Mouse (Mus musculus) stomach, postnatal 0 days (tissue): ENCODE measurements around the gene Lrmda. TPM values are rescaled to one million over a fixed set of nuclear protein-coding genes. Genes with fewer than 3 reads are reported as not detected.
A peak's percentile ranks its signal among the peaks of the same experiment; 100 is the strongest.

Experiments
- ATAC-seq: fragments of 200-750 bp; cut with Nextera tagmentation; 2 replicates; pipeline ENCODE4 v1.8.0; 2017; ENCODE audit not compliant: low FRiP score, low TSS enrichment
- DNase-seq: peaks from one replicate; pipeline ENCODE4 v3.0.0-alpha.2; 2016; ENCODE audit warnings: low spot score
- H3K27ac ChIP-seq: fragments of 300-500 bp; sonication (generic); replicated peaks from 2 replicates; pipeline ENCODE4 v1.5.1; 2014; ENCODE audit warnings: mild to moderate bottlenecking, control low read depth
- H3K27me3 ChIP-seq: fragments of 300-500 bp; sonication (generic); 2 replicates; pipeline ENCODE4 v1.6.1; 2014; ENCODE audit warnings: low read length; ENCODE audit not compliant: control insufficient read depth, insufficient read depth
- H3K36me3 ChIP-seq: fragments of 300-500 bp; sonication (generic); 2 replicates; pipeline ENCODE4 v1.6.1; 2014; ENCODE audit warnings: low read length, mixed read lengths; ENCODE audit not compliant: control insufficient read depth, insufficient read depth
- H3K4me1 ChIP-seq: fragments of 300-500 bp; sonication (generic); replicated peaks from 2 replicates; pipeline ENCODE4 v1.6.1; 2014; ENCODE audit warnings: antibody characterized with exemption; ENCODE audit not compliant: control insufficient read depth, insufficient read depth
- H3K4me2 ChIP-seq: fragments of 300-500 bp; sonication (generic); replicated peaks from 2 replicates; pipeline ENCODE4 v1.6.1; 2014; ENCODE audit warnings: low read depth, mild to moderate bottlenecking, control low read depth, moderate library complexity
- H3K4me3 ChIP-seq: fragments of 300-500 bp; sonication (generic); 2 replicates; pipeline ENCODE4 v1.5.1; 2014; ENCODE audit warnings: low read depth, low read length, control low read depth
- H3K9ac ChIP-seq: fragments of 300-500 bp; sonication (generic); 2 replicates; pipeline ENCODE4 v1.6.1; 2014; ENCODE audit warnings: mild to moderate bottlenecking, low read length, control low read depth, mixed read lengths
- H3K9me3 ChIP-seq: fragments of 300-500 bp; sonication (generic); 2 replicates; pipeline ENCODE4 v1.6.1; 2016; ENCODE audit warnings: low read length; ENCODE audit not compliant: control insufficient read depth
- CTCF ChIP-seq: IDR thresholded peaks from 2 replicates; pipeline ENCODE4 v1.5.1; 2016; ENCODE audit warnings: antibody characterized with exemption, low read depth, mild to moderate bottlenecking, moderate library complexity
- EP300 ChIP-seq: optimal IDR thresholded peaks from 2 replicates; pipeline ENCODE3; 2016; ENCODE audit warnings: antibody characterized with exemption
- WGBS: fragments of 180-500 bp; shearing (Covaris S2); extraction: QIAGEN DNeasy Blood & Tissue Kit; methylation state at CpG from one replicate; pipeline ENCODE4 v1.1.7; 2014; 5-methylcytosine and 5-hydroxymethylcytosine counted together
- polyA plus RNA-seq: library from polyadenylated mRNA; unstranded; fragments of >200 nt; fragmentation: Nextera tagmentation; extraction: Ambion mirVana; gene quantifications from 2 replicates; pipeline ENCODE4 v1.2.1, GENCODE M21; 2015

Lrmda gene
- polyA plus RNA-seq, 1 experiment from 2014 or later = 0.39 TPM

DNA sequence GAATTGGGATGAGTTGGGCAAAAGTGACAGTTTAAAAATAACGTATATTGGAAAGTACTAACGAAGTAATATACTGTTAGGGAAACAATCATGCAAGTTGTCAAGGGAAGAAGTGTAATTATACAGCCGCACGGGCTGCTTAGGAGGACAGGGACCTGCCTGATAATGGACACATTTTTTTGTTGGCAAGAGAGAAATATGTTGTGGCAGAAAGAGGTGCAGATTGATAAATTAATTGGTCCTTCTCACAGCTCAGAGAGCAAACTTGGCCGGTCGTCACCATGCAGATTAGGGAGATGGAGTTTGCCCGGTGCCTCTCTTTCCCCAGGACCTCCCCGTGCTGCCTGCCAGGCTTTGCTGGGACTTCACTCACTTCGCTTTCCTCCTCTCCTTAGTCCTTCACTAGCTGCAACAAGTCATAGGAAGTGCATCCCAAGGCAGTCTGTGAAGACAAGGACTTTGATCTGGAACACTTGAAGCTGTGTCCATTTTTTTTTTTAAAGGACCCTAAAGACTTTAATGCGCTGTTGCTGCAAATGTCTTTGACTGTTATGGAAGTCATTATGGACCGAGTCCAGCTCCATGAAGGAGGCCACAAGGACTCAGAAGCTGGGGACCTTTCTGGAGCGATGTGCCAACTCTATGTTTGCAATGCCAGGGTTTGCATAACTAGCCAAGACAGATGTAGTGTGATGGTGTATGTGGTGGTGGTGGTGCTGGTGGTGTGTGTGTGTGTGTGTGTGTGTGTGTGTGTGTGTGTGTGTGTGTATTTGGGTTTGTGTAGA, 179.3 kb downstream of the Lrmda start:
- no peak overlapping the region for H3K4me2 ChIP-seq
- H3K9me3 ChIP-seq = no peaks in the 10 kb centered on the region
- no peaks in the 10 kb centered on the region for H3K4me1 ChIP-seq
- no peak overlapping the region for H3K4me3 ChIP-seq
- H3K9ac ChIP-seq = no peak overlapping the region
- ATAC-seq (no peak), DNase-seq (no peak)
- TF ChIP-seq EP300 (no peak), CTCF (no peak)
- H3K27ac ChIP-seq = no peak overlapping the region
- WGBS = 57% methylated on average over 12 of the region's 12 CpGs
- no peaks in the 10 kb centered on the region for H3K27me3 ChIP-seq
- no peaks in the 10 kb centered on the region for H3K36me3 ChIP-seq

DNA sequence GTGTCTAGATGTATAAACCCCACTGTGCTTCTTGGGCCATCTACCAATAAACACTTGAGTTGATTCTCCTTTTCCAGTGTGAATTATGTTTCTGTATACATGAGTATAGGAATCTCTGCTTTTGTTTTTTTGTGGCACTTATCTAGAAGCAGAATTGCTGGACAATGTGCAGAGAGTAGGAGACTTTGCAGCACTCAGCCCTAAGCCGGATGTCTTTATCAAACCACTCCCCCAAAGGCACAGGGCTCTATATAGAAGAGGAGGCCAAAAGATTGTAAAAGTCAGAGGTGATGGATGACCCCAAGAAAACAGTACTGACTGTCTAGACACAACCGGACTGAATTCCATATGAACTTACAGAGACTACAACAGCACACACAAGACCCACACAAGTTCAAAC, 182.2 kb downstream of the Lrmda start:
- H3K9ac ChIP-seq = no peak overlapping the region
- no peaks in the 10 kb centered on the region for H3K9me3 ChIP-seq
- no peaks in the 10 kb centered on the region for H3K4me1 ChIP-seq
- WGBS = 50% methylated on average over 2 of the region's 2 CpGs
- H3K4me2 ChIP-seq = no peak overlapping the region
- no peaks in the 10 kb centered on the region for H3K36me3 ChIP-seq
- no peak overlapping the region for H3K27ac ChIP-seq
- no peaks in the 10 kb centered on the region for H3K27me3 ChIP-seq
- TF ChIP-seq EP300 (no peak), CTCF (no peak)
- H3K4me3 ChIP-seq = no peak overlapping the region
- no peak for DNase-seq
- ATAC-seq = no peak

DNA sequence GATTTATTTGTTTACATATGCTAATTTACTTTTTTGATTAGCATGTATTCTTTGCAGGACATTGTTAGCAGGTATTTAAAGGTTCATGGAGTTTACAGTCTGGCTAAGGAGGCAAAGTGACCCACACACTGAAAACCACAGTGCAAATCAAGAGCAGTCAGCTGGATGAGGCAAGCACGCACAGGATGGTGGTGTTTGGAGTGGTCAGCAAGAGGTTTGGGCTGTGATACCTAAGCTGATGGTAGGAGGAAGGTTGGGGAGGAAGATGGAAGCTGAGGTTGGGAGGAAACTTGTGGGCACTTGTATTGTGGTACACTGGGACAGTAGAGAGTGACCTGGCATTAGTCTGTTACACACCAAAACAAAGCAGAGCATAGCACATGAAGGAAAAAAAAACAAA, 191.1 kb downstream of the Lrmda start:
- H3K27ac ChIP-seq = no peak overlapping the region
- WGBS = 100% methylated on average over 1 of the region's 1 CpGs
- H3K9ac ChIP-seq = no peak overlapping the region
- DNase-seq (no peak), ATAC-seq (no peak)
- H3K27me3 ChIP-seq = no peaks in the 10 kb centered on the region
- TF ChIP-seq EP300 = no peak
- no peak for TF ChIP-seq CTCF
- H3K4me1 ChIP-seq = no peaks in the 10 kb centered on the region
- no peak overlapping the region for H3K4me2 ChIP-seq
- no peaks in the 10 kb centered on the region for H3K9me3 ChIP-seq
- H3K4me3 ChIP-seq = no peak overlapping the region
- no peaks in the 10 kb centered on the region for H3K36me3 ChIP-seq

DNA sequence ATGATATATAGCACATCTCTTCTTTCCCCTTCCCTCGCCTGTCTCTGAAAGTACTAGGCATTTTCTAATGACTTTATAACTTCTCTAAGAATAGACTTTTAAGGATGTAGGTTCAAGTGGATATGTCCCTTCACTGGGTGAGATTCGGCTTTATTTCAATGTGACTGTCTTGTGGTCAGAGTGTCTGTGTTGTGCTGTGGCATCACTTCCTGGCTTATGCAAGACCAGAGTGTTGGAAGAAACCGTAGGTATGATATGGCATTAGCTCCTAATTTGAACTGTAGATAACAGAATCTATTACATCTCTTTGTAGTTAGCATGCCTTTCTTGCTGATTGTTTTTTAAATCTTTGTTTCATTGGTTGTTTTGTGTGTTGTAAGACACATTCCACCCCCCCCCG, 198.7 kb downstream of the Lrmda start:
- Histone ChIP-seq H3K4me2 (no peak overlapping the region), H3K4me3 (no peak overlapping the region), H3K9ac (no peak overlapping the region), H3K4me1 (no peaks in the 10 kb centered on the region), H3K27me3 (no peaks in the 10 kb centered on the region), H3K9me3 (no peaks in the 10 kb centered on the region), H3K36me3 (0 out of 2 replicates have a peak, but pooled peaks cover 2% of the 10 kb centered on the region), H3K27ac (no peak overlapping the region)
- ATAC-seq = no peak
- DNase-seq = no peak
- TF ChIP-seq EP300 = no peak
- TF ChIP-seq CTCF = no peak
- WGBS = 77% methylated on average over 4 of the region's 4 CpGs

DNA sequence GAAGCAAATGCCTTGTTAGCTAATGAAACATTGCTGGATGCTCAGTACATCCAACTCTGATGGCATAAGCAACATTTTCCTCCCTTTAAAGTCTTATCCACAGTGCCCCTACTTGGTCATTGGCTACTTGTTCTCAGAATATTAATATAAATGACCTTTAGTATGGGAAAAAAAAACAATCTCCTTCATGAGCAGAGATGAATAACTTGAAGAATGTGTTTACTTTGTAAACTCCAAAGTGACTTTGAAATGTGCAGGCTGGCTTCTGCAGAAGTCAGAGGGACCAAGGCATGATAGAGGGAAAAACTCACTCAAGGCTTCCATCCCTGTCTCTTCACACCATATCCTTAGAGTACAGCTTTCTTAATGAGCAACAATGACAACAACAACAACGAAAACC, 202.5 kb downstream of the Lrmda start:
- no peaks in the 10 kb centered on the region for H3K9me3 ChIP-seq
- H3K9ac ChIP-seq = no peak overlapping the region
- no peaks in the 10 kb centered on the region for H3K27me3 ChIP-seq
- ATAC-seq (no peak), DNase-seq (no peak)
- 56% methylated on average over 1 of the region's 1 CpGs for WGBS
- no peak overlapping the region for H3K27ac ChIP-seq
- H3K4me3 ChIP-seq = no peak overlapping the region
- no peaks in the 10 kb centered on the region for H3K4me1 ChIP-seq
- H3K36me3 ChIP-seq = 0 out of 2 replicates have a peak, but pooled peaks cover 2% of the 10 kb centered on the region
- no peak overlapping the region for H3K4me2 ChIP-seq
- no peak for TF ChIP-seq CTCF
- no peak for TF ChIP-seq EP300

DNA sequence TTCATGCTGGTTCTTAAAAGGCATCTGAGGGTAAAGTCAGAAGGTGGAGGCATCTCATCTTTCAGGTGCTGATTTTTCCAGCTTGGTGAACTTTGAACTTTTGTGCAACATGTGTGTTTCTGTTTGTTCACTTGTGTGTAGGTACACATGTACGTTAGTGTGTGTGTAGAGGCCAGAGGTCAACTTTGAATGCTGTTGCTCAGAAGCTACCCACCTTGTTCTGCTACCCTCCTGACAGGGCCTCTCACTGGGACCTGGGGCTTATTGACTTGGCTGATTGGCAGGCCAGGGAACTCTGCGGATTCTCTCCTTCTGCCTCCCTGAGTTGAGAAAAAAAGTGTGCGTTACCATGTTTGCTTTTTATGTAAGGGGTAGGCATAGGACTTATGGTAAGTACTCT, 203.1 kb downstream of the Lrmda start:
- ATAC-seq = peak; percentile 60; the same call in 1 of the 2 replicates
- no peak overlapping the region for H3K9ac ChIP-seq
- H3K9me3 ChIP-seq = no peaks in the 10 kb centered on the region
- DNase-seq = peak; percentile 16
- H3K36me3 ChIP-seq = 0 out of 2 replicates have a peak, but pooled peaks cover 2% of the 10 kb centered on the region
- no peaks in the 10 kb centered on the region for H3K27me3 ChIP-seq
- H3K4me3 ChIP-seq = no peak overlapping the region
- no peaks in the 10 kb centered on the region for H3K4me1 ChIP-seq
- no peak overlapping the region for H3K27ac ChIP-seq
- no peak overlapping the region for H3K4me2 ChIP-seq
- 59% methylated on average over 3 of the region's 3 CpGs for WGBS
- TF ChIP-seq CTCF = no peak
- TF ChIP-seq EP300 = no peak
